Mouse (Mus musculus) mouse trophoblast stem cell (cell line): ENCODE data around the gene Gm3618.
"Not testable (repeated sequence)": the region's sequence is repeated elsewhere in the genome, so short reads cannot be mapped to it uniquely, and the experiment has no call there.

Source experiments
- in situ Hi-C, 2 experiments: fragments of 300-500 bp; cut with MseI, MboI; formaldehyde crosslinking; loops; 2 replicates in 1 of 2; 3 replicates in 1 of 2; pipeline ENCODE4 v1.15.1; 2025

The Gm3618 gene

GRCm38 (mm10) chr14:6343578-6343977 lies at the start of gene Gm3618:
Gene Gm3618 (minus strand): TSS chr14:6343678.
- in situ Hi-C loops = not testable (repeated sequence)

- in situ Hi-C loops = not testable (repeated sequence)
Observed at GRCm38 (mm10) chr14:6390219-6390618, 46.7 kb upstream of the Gm3618 start, which contains the start of gene Gm16440. Gene Gm16440 (minus strand): TSS chr14:6390319.

GRCm38 (mm10) chr14:6304743-6305142 lies 38.7 kb downstream of the Gm3618 start, which contains the start of gene Gm21103:
Gene Gm21103 (minus strand): TSS chr14:6304843.
- in situ Hi-C loops = not testable (repeated sequence)

GRCm38 (mm10) chr14:6286931-6287715 lies 56.4 kb downstream of the Gm3618 start, which contains the start of gene Gm3411:
Gene Gm3411 (minus strand): TSS chr14:6287250.
- in situ Hi-C loops = not testable (repeated sequence)
